Mouse (Mus musculus) C2C12 (cell line): ENCODE measurements around the gene Fign.

Experiments used
- CEBPB ChIP-seq: IDR thresholded peaks from one replicate; pipeline ENCODE4 v1.6.1; 2011; ENCODE audit warnings: low read depth, mild to moderate bottlenecking, control low read depth, moderate library complexity
- CTCF ChIP-seq: IDR thresholded peaks from one replicate; pipeline ENCODE4 v1.5.1; 2011; ENCODE audit not compliant: control insufficient read depth, insufficient read depth, insufficient read length
- MYOD1 ChIP-seq: IDR thresholded peaks from one replicate; pipeline ENCODE4 v1.6.1; 2011; ENCODE audit warnings: low read depth; ENCODE audit not compliant: control insufficient read depth, insufficient read length
- USF1 ChIP-seq: IDR thresholded peaks from one replicate; pipeline ENCODE4 v1.6.1; 2011; ENCODE audit warnings: low read depth, mild to moderate bottlenecking, control low read depth, moderate library complexity

- TF ChIP-seq CTCF, result no peak
- TF ChIP-seq CEBPB, result no peak
- no peak for TF ChIP-seq MYOD1
- TF ChIP-seq USF1, result no peak
Observed at GRCm38 (mm10) chr2:63969633-63970032, 128.2 kb downstream of the Fign start.
